Mouse (Mus musculus): ENCODE results near the gene Galk1. TPM values are rescaled to one million over a fixed set of nuclear protein-coding genes. Genes with fewer than 3 reads are reported as not detected.

Galk1 gene
- polyA plus RNA-seq, 1 experiment, result 39.2 TPM

GRCm38 (mm10) chr11:116008832-116009375 is 3.6 kb downstream of the Galk1 start:
- DNase-seq (ENCODE audit: low read depth), result no peak
- TF ChIP-seq CTCF (IDR thresholded peaks at IDR 0.05; ENCODE audit: borderline replicate concordance, extremely low read depth, insufficient read depth, insufficient read length) (no peak), POLR2A (IDR thresholded peaks at IDR 0.05; ENCODE audit: borderline replicate concordance, extremely low read depth, insufficient read depth, insufficient read length, poor library complexity, severe bottlenecking) (no peak)

- TF ChIP-seq POLR2A (IDR thresholded peaks at IDR 0.05; ENCODE audit: borderline replicate concordance, extremely low read depth, insufficient read depth, insufficient read length, poor library complexity, severe bottlenecking) (no peak), CTCF (IDR thresholded peaks at IDR 0.05; ENCODE audit: borderline replicate concordance, extremely low read depth, insufficient read depth, insufficient read length) (no peak)
- DNase-seq (ENCODE audit: low read depth), result no peak
These were observed 4.1 kb downstream of the Galk1 start for GRCm38 (mm10) chr11:116008411-116008810.

GRCm38 (mm10) chr11:116007095-116007850 is 5.2 kb downstream of the Galk1 start:
- TF ChIP-seq CTCF (IDR thresholded peaks at IDR 0.05; ENCODE audit: borderline replicate concordance, extremely low read depth, insufficient read depth, insufficient read length) (no peak), POLR2A (IDR thresholded peaks at IDR 0.05; ENCODE audit: borderline replicate concordance, extremely low read depth, insufficient read depth, insufficient read length, poor library complexity, severe bottlenecking) (no peak)
- no peak for DNase-seq (ENCODE audit: low read depth)

GRCm38 (mm10) chr11:116005701-116006419 is 6.7 kb downstream of the Galk1 start:
- no peak for TF ChIP-seq POLR2A (IDR thresholded peaks at IDR 0.05; ENCODE audit: borderline replicate concordance, extremely low read depth, insufficient read depth, insufficient read length, poor library complexity, severe bottlenecking)
- TF ChIP-seq CTCF (IDR thresholded peaks at IDR 0.05; ENCODE audit: borderline replicate concordance, extremely low read depth, insufficient read depth, insufficient read length), result no peak
- DNase-seq (ENCODE audit: low read depth), result no peak

- peak; percentile 81 for DNase-seq (ENCODE audit: low read depth)
- TF ChIP-seq POLR2A (IDR thresholded peaks at IDR 0.05; ENCODE audit: borderline replicate concordance, extremely low read depth, insufficient read depth, insufficient read length, poor library complexity, severe bottlenecking) (no peak), CTCF (IDR thresholded peaks at IDR 0.05; ENCODE audit: borderline replicate concordance, extremely low read depth, insufficient read depth, insufficient read length) (peak; percentile 49)
These were observed 7.4 kb downstream of the Galk1 start for GRCm38 (mm10) chr11:116004840-116005700.

GRCm38 (mm10) chr11:116004186-116004823 is 8.2 kb downstream of the Galk1 start:
- DNase-seq (ENCODE audit: low read depth), result no peak
- no peak for TF ChIP-seq POLR2A (IDR thresholded peaks at IDR 0.05; ENCODE audit: borderline replicate concordance, extremely low read depth, insufficient read depth, insufficient read length, poor library complexity, severe bottlenecking)
- no peak for TF ChIP-seq CTCF (IDR thresholded peaks at IDR 0.05; ENCODE audit: borderline replicate concordance, extremely low read depth, insufficient read depth, insufficient read length)

- no peak for TF ChIP-seq POLR2A (IDR thresholded peaks at IDR 0.05; ENCODE audit: borderline replicate concordance, extremely low read depth, insufficient read depth, insufficient read length, poor library complexity, severe bottlenecking)
- no peak for TF ChIP-seq CTCF (IDR thresholded peaks at IDR 0.05; ENCODE audit: borderline replicate concordance, extremely low read depth, insufficient read depth, insufficient read length)
- DNase-seq (ENCODE audit: low read depth), result no peak
These were observed 9.6 kb downstream of the Galk1 start for GRCm38 (mm10) chr11:116002894-116003293.

GRCm38 (mm10) chr11:116001725-116002124 is 10.8 kb downstream of the Galk1 start:
- TF ChIP-seq CTCF (IDR thresholded peaks at IDR 0.05; ENCODE audit: borderline replicate concordance, extremely low read depth, insufficient read depth, insufficient read length) (no peak), POLR2A (IDR thresholded peaks at IDR 0.05; ENCODE audit: borderline replicate concordance, extremely low read depth, insufficient read depth, insufficient read length, poor library complexity, severe bottlenecking) (no peak)
- no peak for DNase-seq (ENCODE audit: low read depth)

GRCm38 (mm10) chr11:116000607-116001006 is 11.9 kb downstream of the Galk1 start:
- TF ChIP-seq POLR2A (IDR thresholded peaks at IDR 0.05; ENCODE audit: borderline replicate concordance, extremely low read depth, insufficient read depth, insufficient read length, poor library complexity, severe bottlenecking), result no peak
- no peak for TF ChIP-seq CTCF (IDR thresholded peaks at IDR 0.05; ENCODE audit: borderline replicate concordance, extremely low read depth, insufficient read depth, insufficient read length)
- DNase-seq (ENCODE audit: low read depth), result no peak

- peak; percentile 78 for DNase-seq (ENCODE audit: low read depth)
- no peak for TF ChIP-seq POLR2A (IDR thresholded peaks at IDR 0.05; ENCODE audit: borderline replicate concordance, extremely low read depth, insufficient read depth, insufficient read length, poor library complexity, severe bottlenecking)
- TF ChIP-seq CTCF (IDR thresholded peaks at IDR 0.05; ENCODE audit: borderline replicate concordance, extremely low read depth, insufficient read depth, insufficient read length), result peak; percentile 73; the same call in 1 of the 2 replicates
These were observed 12.9 kb downstream of the Galk1 start for GRCm38 (mm10) chr11:115999538-116000143.
